Mouse (Mus musculus) lung, postnatal 0 days (tissue): Measurements from ENCODE around the gene Abcc2. TPM values are rescaled to one million over a fixed set of nuclear protein-coding genes. Genes with fewer than 3 reads are reported as not detected.
A peak's percentile ranks its signal among the peaks of the same experiment; 100 is the strongest.

ENCODE experiments used
- ATAC-seq: fragments of 200-750 bp; cut with Nextera tagmentation; 2 replicates; pipeline ENCODE4 v1.8.0; 2017; ENCODE audit warnings: moderate library complexity
- DNase-seq: peaks from one replicate; pipeline ENCODE4 v3.0.0-alpha.2; 2016; ENCODE audit warnings: low spot score
- H3K27ac ChIP-seq: fragments of 300-500 bp; sonication (generic); 2 replicates; pipeline ENCODE4 v1.5.1; 2014; ENCODE audit warnings: antibody characterized with exemption, mild to moderate bottlenecking, low read length, mixed read lengths
- H3K27me3 ChIP-seq: fragments of 300-500 bp; sonication (generic); replicated peaks from 2 replicates; pipeline ENCODE4 v1.6.1; 2014; ENCODE audit warnings: low read length, mixed read lengths; ENCODE audit not compliant: insufficient read depth
- H3K36me3 ChIP-seq: fragments of 300-500 bp; sonication (generic); 2 replicates; pipeline ENCODE4 v1.6.1; 2014; ENCODE audit warnings: low read length, mixed read lengths; ENCODE audit not compliant: insufficient read depth
- H3K4me1 ChIP-seq: fragments of 300-500 bp; sonication (generic); 2 replicates; pipeline ENCODE4 v1.6.1; 2014; ENCODE audit warnings: antibody characterized with exemption, low read depth, low read length, mixed read lengths; ENCODE audit not compliant: insufficient read depth
- H3K4me2 ChIP-seq: fragments of 300-500 bp; sonication (generic); replicated peaks from 2 replicates; pipeline ENCODE4 v1.6.1; 2014; ENCODE audit warnings: low read depth, mild to moderate bottlenecking, low read length, moderate library complexity, mixed read lengths
- H3K4me3 ChIP-seq: fragments of 300-500 bp; sonication (generic); 2 replicates; pipeline ENCODE4 v1.5.1; 2014; ENCODE audit warnings: low read depth, low read length
- H3K9ac ChIP-seq: fragments of 300-500 bp; sonication (generic); replicated peaks from 2 replicates; pipeline ENCODE4 v1.6.1; 2014; ENCODE audit warnings: low read depth, mild to moderate bottlenecking
- H3K9me3 ChIP-seq: fragments of 300-500 bp; sonication (generic); 2 replicates; pipeline ENCODE4 v1.6.1; 2016; ENCODE audit warnings: low read length, mixed read lengths
- CTCF ChIP-seq: IDR thresholded peaks from 2 replicates; pipeline ENCODE4 v1.5.1; 2016; ENCODE audit warnings: antibody characterized with exemption, mild to moderate bottlenecking
- EP300 ChIP-seq: IDR thresholded peaks from 2 replicates; pipeline ENCODE4 v1.6.1; 2016; ENCODE audit warnings: antibody characterized with exemption, mild to moderate bottlenecking, control low read depth
- WGBS: fragments of 180-500 bp; shearing (Covaris S2); extraction: QIAGEN DNeasy Blood & Tissue Kit; methylation state at CpG from one replicate; pipeline ENCODE4 v1.1.7; 2014; 5-methylcytosine and 5-hydroxymethylcytosine counted together
- polyA plus RNA-seq: library from polyadenylated mRNA; unstranded; fragments of >200 nt; fragmentation: Nextera tagmentation; extraction: Ambion mirVana; gene quantifications from 2 replicates; pipeline ENCODE4 v1.2.1, GENCODE M21; 2015

Gene Abcc2
- polyA plus RNA-seq, 1 experiment from 2014 or later, result 0.02 TPM

DNA sequence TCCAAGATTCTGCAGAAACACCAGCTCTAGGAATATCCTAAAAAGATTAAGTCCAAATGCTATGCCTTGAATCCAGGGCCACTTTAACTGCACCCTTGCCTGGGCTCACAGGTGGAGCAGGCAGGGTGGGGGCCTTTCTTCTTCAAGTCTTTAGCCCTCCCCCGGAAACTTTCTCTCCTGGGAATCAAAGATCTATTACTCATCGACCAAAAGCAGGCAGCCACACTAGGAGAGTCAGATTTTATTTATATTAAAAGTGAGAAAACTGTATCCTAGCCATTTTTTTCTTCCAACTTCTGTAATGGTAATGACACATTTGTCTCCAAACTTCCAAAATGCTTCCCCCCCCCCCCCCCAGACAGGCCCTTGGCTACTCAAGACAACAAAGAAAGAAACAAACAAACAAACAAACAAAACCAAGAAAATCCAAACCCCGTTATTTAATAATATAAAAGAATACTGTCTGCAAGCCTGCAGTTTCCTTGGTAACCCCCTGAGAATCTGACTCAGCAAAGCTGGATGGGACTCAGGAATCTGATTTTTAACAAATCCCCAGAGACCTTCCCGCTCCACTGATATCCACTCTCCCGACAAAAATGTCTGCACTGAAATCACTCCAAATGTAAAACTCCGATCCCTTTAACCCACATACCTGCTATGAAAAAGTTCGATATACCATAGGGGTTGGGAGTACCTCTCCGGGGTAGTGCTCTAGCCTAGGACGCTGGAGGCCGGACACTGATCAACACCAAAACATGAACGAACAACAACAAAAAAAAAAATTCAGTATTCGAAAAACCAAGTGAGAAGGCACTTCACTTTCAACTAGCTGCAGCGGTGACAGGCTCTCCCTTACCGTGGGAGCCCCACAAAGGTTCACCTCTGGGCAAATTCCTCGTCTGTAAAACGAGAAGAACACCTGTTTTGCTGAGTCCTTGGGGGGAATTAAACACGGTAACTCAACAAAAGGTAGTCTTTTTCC is 96.4 kb downstream of the Abcc2 start:
- Histone ChIP-seq H3K4me2 (peak overlapping the region; percentile 80), H3K4me3 (peak overlapping the region; percentile 59), H3K36me3 (0 out of 2 replicates have a peak, but pooled peaks cover 4% of the 10 kb centered on the region), H3K9ac (peak overlapping the region; percentile 48), H3K27me3 (no peaks in the 10 kb centered on the region), H3K27ac (no peak overlapping the region), H3K9me3 (no peaks in the 10 kb centered on the region), H3K4me1 (peaks cover 12% of the 10 kb centered on the region; the same call in 1 of the 2 replicates)
- DNase-seq (peak; percentile 60), ATAC-seq (no peak)
- TF ChIP-seq CTCF (no peak), EP300 (no peak)
- 11% methylated on average over 17 of the region's 17 CpGs for WGBS

DNA sequence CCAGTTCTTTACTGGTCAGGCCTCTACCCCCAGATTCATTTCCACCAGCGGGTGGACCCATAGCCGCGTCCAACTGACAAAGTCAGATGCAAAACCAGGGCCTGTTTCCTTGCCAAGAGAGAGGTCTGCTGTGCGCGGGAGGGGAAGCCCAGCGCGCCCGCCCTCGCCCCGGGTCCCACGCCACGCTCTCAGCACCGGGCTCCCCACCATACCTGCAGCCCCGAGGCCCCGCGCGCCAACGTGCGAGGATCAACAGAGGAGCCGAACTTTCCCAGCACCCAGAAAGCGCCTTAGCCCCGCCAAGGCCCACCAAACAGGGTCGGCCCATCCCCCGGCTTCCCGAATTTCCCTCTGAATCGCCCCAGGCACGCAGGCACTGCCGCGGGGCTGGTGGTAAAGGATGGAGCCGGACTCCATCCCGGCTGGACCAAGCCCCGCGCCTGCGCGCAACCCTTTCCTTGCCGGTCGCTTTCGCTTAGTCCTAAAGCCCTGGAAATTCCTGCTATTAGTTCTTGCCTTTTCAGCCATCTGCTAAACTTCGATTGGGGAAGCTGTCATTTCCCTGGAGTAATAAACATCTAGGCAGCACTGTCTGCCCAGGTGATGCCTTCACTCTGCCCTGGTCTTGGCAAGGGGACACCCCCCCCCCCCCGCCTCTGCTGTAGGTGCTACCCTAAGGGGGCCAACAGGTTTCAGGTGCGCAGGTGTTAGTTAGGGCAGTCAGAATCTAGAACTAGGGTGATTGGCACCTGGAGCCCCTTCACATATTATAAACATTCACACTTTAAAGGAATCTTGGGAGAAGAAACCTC is 97.6 kb downstream of the Abcc2 start:
- ATAC-seq (peak; percentile 86), DNase-seq (peak; percentile 88)
- H3K4me3 ChIP-seq, result peak overlapping the region; percentile 59
- peak overlapping the region; percentile 80 for H3K4me2 ChIP-seq
- H3K36me3 ChIP-seq, result no peaks in the 10 kb centered on the region
- 2% methylated on average over 41 of the region's 41 CpGs for WGBS
- TF ChIP-seq EP300 (no peak), CTCF (peak; percentile 42; the same call in 1 of the 2 replicates)
- H3K9me3 ChIP-seq, result no peaks in the 10 kb centered on the region
- H3K27ac ChIP-seq, result peak overlapping the region; percentile 72; the same call in 1 of the 2 replicates
- no peaks in the 10 kb centered on the region for H3K27me3 ChIP-seq
- H3K9ac ChIP-seq, result peak overlapping the region; percentile 48
- peaks cover 12% of the 10 kb centered on the region; the same call in 1 of the 2 replicates for H3K4me1 ChIP-seq

DNA sequence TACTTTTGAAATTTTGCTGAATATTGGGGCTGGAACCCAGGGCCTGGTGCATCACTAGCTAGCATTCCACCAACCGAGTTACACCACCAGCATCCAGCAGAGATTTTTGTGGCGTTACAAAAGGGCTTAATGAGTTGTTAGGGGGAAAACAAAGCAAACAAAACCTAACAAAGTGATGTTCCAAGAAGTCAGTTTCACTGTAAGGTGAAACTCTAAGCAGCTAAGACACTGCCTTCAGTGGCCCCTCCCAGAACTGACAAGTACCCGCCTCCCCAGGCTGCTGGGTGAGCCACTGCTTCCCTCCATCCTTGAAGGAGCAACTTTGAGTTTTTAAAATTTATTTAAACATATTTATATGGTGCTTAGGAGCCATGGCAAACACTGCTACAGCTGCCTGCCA is 98.4 kb downstream of the Abcc2 start:
- ATAC-seq (no peak), DNase-seq (no peak)
- WGBS, result 26% methylated on average over 3 of the region's 3 CpGs
- Histone ChIP-seq H3K4me2 (no peak overlapping the region), H3K9me3 (no peaks in the 10 kb centered on the region), H3K27me3 (no peaks in the 10 kb centered on the region), H3K4me1 (peaks cover 12% of the 10 kb centered on the region; the same call in 1 of the 2 replicates), H3K9ac (no peak overlapping the region), H3K4me3 (no peak overlapping the region), H3K36me3 (no peaks in the 10 kb centered on the region), H3K27ac (no peak overlapping the region)
- TF ChIP-seq CTCF (no peak), EP300 (no peak)

DNA sequence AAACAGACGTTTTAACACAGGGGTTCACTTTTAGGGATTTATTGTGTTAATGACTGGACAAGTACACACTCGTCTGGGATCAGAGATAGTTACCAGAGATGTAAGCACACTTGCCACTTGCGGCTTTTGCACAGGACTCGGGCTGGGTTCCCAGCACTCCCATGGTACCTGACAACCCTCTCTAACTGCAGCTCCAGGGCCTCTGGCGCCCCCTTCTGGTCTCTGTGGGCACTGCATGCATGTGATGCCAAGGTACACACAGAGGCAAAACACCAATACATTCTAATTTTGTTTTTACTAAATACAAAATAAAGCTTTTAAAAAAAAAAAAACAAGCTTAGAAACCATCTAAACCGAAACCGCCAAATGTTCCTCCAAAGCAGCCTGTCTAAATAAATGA is 99.6 kb downstream of the Abcc2 start:
- Histone ChIP-seq H3K27me3 (no peaks in the 10 kb centered on the region), H3K4me3 (no peak overlapping the region), H3K27ac (no peak overlapping the region), H3K9ac (no peak overlapping the region), H3K4me1 (peaks cover 14% of the 10 kb centered on the region; the same call in 1 of the 2 replicates), H3K4me2 (no peak overlapping the region), H3K9me3 (no peaks in the 10 kb centered on the region), H3K36me3 (no peaks in the 10 kb centered on the region)
- DNase-seq (no peak), ATAC-seq (no peak)
- no peak for TF ChIP-seq EP300
- TF ChIP-seq CTCF, result peak; percentile 47
- 85% methylated on average over 7 of the region's 7 CpGs for WGBS

DNA sequence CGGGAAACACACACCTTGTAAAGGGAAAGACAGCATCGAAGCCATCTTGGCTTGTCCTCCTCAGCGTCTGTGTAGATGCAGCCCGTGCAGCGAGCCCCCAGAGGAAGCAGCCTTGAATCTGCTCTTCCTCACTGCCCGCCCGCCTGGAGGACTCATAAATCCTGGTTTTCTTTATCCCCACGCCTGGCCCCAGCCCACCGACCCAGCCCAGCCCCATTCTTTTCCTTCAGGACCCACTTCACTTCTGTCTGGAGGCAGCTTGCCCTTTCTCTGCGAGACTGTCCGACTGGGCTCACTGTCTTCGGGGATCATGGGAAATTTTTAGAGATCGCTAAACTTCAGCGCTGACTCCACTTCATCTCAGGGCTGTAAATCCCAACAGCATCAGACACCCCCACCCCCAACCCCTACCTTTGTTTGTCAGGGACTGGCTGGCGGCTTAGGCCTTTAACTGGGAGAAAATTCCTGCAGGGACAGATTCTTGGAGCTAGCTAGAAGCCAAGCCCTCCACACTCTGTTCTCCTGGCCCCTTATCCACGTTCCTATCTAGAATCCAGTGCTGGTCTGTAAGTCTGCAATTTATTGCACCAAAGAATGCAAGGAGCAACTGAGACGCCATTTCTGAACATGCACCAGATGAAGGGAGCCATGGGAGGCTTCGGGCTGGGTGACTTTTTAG is 101.0 kb downstream of the Abcc2 start:
- ATAC-seq (no peak), DNase-seq (no peak)
- Histone ChIP-seq H3K9me3 (no peaks in the 10 kb centered on the region), H3K9ac (no peak overlapping the region), H3K36me3 (no peaks in the 10 kb centered on the region), H3K4me1 (peaks cover 19% of the 10 kb centered on the region; the same call in 1 of the 2 replicates), H3K4me3 (no peak overlapping the region), H3K4me2 (peak overlapping the region; percentile 21; the same call in 1 of the 2 replicates), H3K27me3 (no peaks in the 10 kb centered on the region), H3K27ac (no peak overlapping the region)
- TF ChIP-seq CTCF (no peak), EP300 (no peak)
- 34% methylated on average over 18 of the region's 18 CpGs for WGBS
